Mouse (Mus musculus): Measurements from ENCODE around the gene Sgip1. TPM values are rescaled to one million over a fixed set of nuclear protein-coding genes. Genes with fewer than 3 reads are reported as not detected.

Gene Sgip1
- polyA plus RNA-seq, 1 experiment from 2014 or later: 68.0 TPM

- 91% methylated on average over 5 of the region's 5 CpGs for WGBS
- Histone ChIP-seq H3K4me3 (ENCODE audit: low read length) (no peak overlapping the region), H3K4me1 (ENCODE audit: control insufficient read depth, insufficient read depth, low read depth, low read length) (no peaks in the 10 kb centered on the region), H3K27ac (ENCODE audit: low read depth, low read length) (no peak overlapping the region), H3K9ac (ENCODE audit: low read depth, low read length) (no peak overlapping the region), H3K27me3 (replicated peaks; ENCODE audit: control insufficient read depth, insufficient read depth, low read length) (no peaks in the 10 kb centered on the region), H3K9me3 (ENCODE audit: control insufficient read depth, low read length) (no peaks in the 10 kb centered on the region), H3K4me2 (ENCODE audit: low read length) (no peak overlapping the region), H3K36me3 (ENCODE audit: control insufficient read depth, insufficient read depth, low read length) (no peaks in the 10 kb centered on the region)
- ATAC-seq: no peak
These were observed 30.7 kb downstream of the Sgip1 start for GRCm38 (mm10) chr4:102771598-102772357.

DNA sequence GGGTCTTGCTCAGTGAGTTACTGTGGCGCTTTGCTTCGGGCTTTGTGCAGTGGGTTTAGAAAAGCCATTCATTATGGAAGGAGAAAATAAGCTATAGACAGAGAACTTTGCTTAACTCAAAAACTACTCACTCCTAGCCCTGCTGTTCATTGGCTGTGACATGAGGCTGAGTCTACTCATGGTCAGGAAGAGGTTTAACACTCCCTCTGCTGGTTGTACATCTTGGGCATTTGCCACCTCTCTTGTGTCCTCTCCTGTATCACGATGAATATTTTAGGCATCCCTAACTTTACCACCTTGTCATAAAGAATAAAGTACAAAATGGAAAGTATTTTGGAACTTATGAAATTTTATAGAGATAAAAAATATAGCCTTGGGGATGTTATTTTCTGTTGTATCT is 32.1 kb downstream of the Sgip1 start:
- Histone ChIP-seq H3K27me3 (replicated peaks; ENCODE audit: control insufficient read depth, insufficient read depth, low read length) (no peaks in the 10 kb centered on the region), H3K4me2 (ENCODE audit: low read length) (no peak overlapping the region), H3K9ac (ENCODE audit: low read depth, low read length) (no peak overlapping the region), H3K36me3 (ENCODE audit: control insufficient read depth, insufficient read depth, low read length) (no peaks in the 10 kb centered on the region), H3K4me1 (ENCODE audit: control insufficient read depth, insufficient read depth, low read depth, low read length) (no peaks in the 10 kb centered on the region), H3K4me3 (ENCODE audit: low read length) (no peak overlapping the region), H3K27ac (ENCODE audit: low read depth, low read length) (no peak overlapping the region), H3K9me3 (ENCODE audit: control insufficient read depth, low read length) (no peaks in the 10 kb centered on the region)
- no peak for ATAC-seq
- 86% methylated on average over 3 of the region's 3 CpGs for WGBS

GRCm38 (mm10) chr4:102773841-102774240 is 32.7 kb downstream of the Sgip1 start:
- WGBS: 100% methylated on average over 1 of the region's 1 CpGs
- no peaks in the 10 kb centered on the region for H3K27me3 ChIP-seq (replicated peaks; ENCODE audit: control insufficient read depth, insufficient read depth, low read length)

GRCm38 (mm10) chr4:102774549-102774948 is 33.5 kb downstream of the Sgip1 start:
- no peak overlapping the region for H3K4me2 ChIP-seq (ENCODE audit: low read length)
- ATAC-seq: no peak

More at GRCm38 (mm10) chr4:102773841-102774240, 32.7 kb downstream of the Sgip1 start:
- no peak for ATAC-seq
- Histone ChIP-seq H3K9me3 (ENCODE audit: control insufficient read depth, low read length) (no peaks in the 10 kb centered on the region), H3K36me3 (ENCODE audit: control insufficient read depth, insufficient read depth, low read length) (no peaks in the 10 kb centered on the region), H3K4me1 (ENCODE audit: control insufficient read depth, insufficient read depth, low read depth, low read length) (no peaks in the 10 kb centered on the region), H3K9ac (ENCODE audit: low read depth, low read length) (no peak overlapping the region), H3K4me2 (ENCODE audit: low read length) (no peak overlapping the region), H3K27ac (ENCODE audit: low read depth, low read length) (no peak overlapping the region), H3K4me3 (ENCODE audit: low read length) (no peak overlapping the region)

GRCm38 (mm10) chr4:102775596-102776270 is 34.6 kb downstream of the Sgip1 start:
- Histone ChIP-seq H3K9me3 (ENCODE audit: control insufficient read depth, low read length) (no peaks in the 10 kb centered on the region), H3K27ac (ENCODE audit: low read depth, low read length) (no peak overlapping the region), H3K9ac (ENCODE audit: low read depth, low read length) (no peak overlapping the region), H3K27me3 (replicated peaks; ENCODE audit: control insufficient read depth, insufficient read depth, low read length) (no peaks in the 10 kb centered on the region), H3K4me3 (ENCODE audit: low read length) (no peak overlapping the region), H3K4me1 (ENCODE audit: control insufficient read depth, insufficient read depth, low read depth, low read length) (no peaks in the 10 kb centered on the region), H3K36me3 (ENCODE audit: control insufficient read depth, insufficient read depth, low read length) (no peaks in the 10 kb centered on the region), H3K4me2 (ENCODE audit: low read length) (no peak overlapping the region)
- ATAC-seq: no peak
- 48% methylated on average over 2 of the region's 2 CpGs for WGBS

More at GRCm38 (mm10) chr4:102774549-102774948, 33.5 kb downstream of the Sgip1 start:
- Histone ChIP-seq H3K9ac (ENCODE audit: low read depth, low read length) (no peak overlapping the region), H3K4me3 (ENCODE audit: low read length) (no peak overlapping the region), H3K27me3 (replicated peaks; ENCODE audit: control insufficient read depth, insufficient read depth, low read length) (no peaks in the 10 kb centered on the region), H3K27ac (ENCODE audit: low read depth, low read length) (no peak overlapping the region), H3K36me3 (ENCODE audit: control insufficient read depth, insufficient read depth, low read length) (no peaks in the 10 kb centered on the region), H3K4me1 (ENCODE audit: control insufficient read depth, insufficient read depth, low read depth, low read length) (no peaks in the 10 kb centered on the region), H3K9me3 (ENCODE audit: control insufficient read depth, low read length) (no peaks in the 10 kb centered on the region)
- 85% methylated on average over 1 of the region's 1 CpGs for WGBS

DNA sequence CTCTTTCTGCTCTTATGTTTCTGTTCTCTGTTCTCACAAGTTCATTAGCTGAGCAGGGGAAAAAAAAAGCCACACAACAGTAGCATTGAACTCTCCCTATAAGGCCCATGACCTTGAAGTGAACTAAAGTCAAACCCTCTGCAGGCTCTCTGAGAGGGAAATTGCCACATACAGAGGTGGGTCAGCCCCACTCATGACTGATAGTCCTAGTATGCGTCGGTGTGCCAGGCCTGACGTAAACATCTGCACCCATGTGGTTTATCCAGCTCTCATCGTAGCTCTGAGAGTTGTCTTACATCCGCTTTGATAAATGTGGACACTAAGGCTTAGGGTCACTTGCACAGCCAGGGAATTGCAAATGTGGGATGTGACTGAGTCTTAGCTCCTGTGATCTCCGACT is 38.8 kb downstream of the Sgip1 start:
- no peak for ATAC-seq
- Histone ChIP-seq H3K9me3 (ENCODE audit: control insufficient read depth, low read length) (no peaks in the 10 kb centered on the region), H3K9ac (ENCODE audit: low read depth, low read length) (no peak overlapping the region), H3K27ac (ENCODE audit: low read depth, low read length) (no peak overlapping the region), H3K36me3 (ENCODE audit: control insufficient read depth, insufficient read depth, low read length) (no peaks in the 10 kb centered on the region), H3K4me3 (ENCODE audit: low read length) (no peak overlapping the region), H3K4me2 (ENCODE audit: low read length) (no peak overlapping the region), H3K27me3 (replicated peaks; ENCODE audit: control insufficient read depth, insufficient read depth, low read length) (no peaks in the 10 kb centered on the region), H3K4me1 (ENCODE audit: control insufficient read depth, insufficient read depth, low read depth, low read length) (peaks cover 5% of the 10 kb centered on the region; the same call in 1 of the 2 replicates)
- WGBS: 81% methylated on average over 6 of the region's 6 CpGs

DNA sequence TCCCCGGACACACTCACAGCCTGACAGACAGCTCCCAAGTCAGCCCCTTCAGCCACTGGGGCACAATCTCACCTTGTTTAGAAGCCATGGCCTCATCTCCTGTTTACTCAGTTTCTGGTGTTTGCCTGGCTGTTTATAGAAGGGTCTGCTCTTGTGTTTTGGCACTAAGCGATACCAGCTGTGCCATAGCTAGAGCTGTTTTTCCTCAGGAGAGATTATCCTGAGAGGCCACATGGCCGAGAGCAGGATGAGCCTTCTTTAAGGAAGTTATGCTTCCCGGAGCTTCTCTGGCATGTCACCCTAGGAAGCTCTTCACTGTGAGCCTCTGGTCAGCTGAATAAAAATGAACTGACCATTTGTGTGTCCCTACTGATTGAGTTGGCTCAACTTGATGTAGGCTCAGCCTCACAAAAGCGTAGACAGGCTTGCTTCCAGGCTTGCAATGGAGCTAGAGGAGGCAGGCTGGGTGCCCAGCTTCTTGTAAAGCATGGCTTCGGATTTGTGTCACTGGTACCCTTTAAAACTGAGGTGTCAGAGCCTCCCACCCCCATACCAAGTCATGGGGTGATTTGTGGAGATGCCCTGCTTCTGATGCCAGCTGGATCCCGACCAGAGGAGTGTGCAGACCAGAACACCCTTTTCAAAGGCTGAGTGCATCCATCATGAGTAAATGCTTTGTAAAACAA is 42.1 kb downstream of the Sgip1 start:
- Histone ChIP-seq H3K4me3 (ENCODE audit: low read length) (no peak overlapping the region), H3K9ac (ENCODE audit: low read depth, low read length) (no peak overlapping the region), H3K27me3 (replicated peaks; ENCODE audit: control insufficient read depth, insufficient read depth, low read length) (no peaks in the 10 kb centered on the region), H3K9me3 (ENCODE audit: control insufficient read depth, low read length) (no peaks in the 10 kb centered on the region), H3K27ac (ENCODE audit: low read depth, low read length) (peak overlapping the region; percentile 14; the same call in 1 of the 2 replicates), H3K4me1 (ENCODE audit: control insufficient read depth, insufficient read depth, low read depth, low read length) (peaks cover 5% of the 10 kb centered on the region; the same call in 1 of the 2 replicates), H3K4me2 (ENCODE audit: low read length) (no peak overlapping the region; the same call in 1 of the 2 replicates), H3K36me3 (ENCODE audit: control insufficient read depth, insufficient read depth, low read length) (no peaks in the 10 kb centered on the region)
- peak; percentile 84 for ATAC-seq
- WGBS: 61% methylated on average over 7 of the region's 7 CpGs

- ATAC-seq: no peak
- Histone ChIP-seq H3K4me1 (ENCODE audit: control insufficient read depth, insufficient read depth, low read depth, low read length) (peaks cover 5% of the 10 kb centered on the region; the same call in 1 of the 2 replicates), H3K9ac (ENCODE audit: low read depth, low read length) (no peak overlapping the region), H3K4me3 (ENCODE audit: low read length) (no peak overlapping the region), H3K27ac (ENCODE audit: low read depth, low read length) (no peak overlapping the region), H3K27me3 (replicated peaks; ENCODE audit: control insufficient read depth, insufficient read depth, low read length) (no peaks in the 10 kb centered on the region), H3K4me2 (ENCODE audit: low read length) (no peak overlapping the region), H3K36me3 (ENCODE audit: control insufficient read depth, insufficient read depth, low read length) (no peaks in the 10 kb centered on the region), H3K9me3 (ENCODE audit: control insufficient read depth, low read length) (no peaks in the 10 kb centered on the region)
- WGBS: 77% methylated on average over 4 of the region's 4 CpGs
These were observed 44.1 kb downstream of the Sgip1 start for GRCm38 (mm10) chr4:102785158-102785557.
